Mouse (Mus musculus) small intestine, adult 2 months (tissue): ENCODE results near the gene Snx30.

Experiments
- CTCF ChIP-seq: fragments of 200-500 bp; IDR thresholded peaks from 2 replicates; pipeline ENCODE4 v1.5.1; 2012; ENCODE audit warnings: low read depth, mild to moderate bottlenecking, control low read depth, inconsistent platforms, low read length, moderate library complexity, mixed read lengths; ENCODE audit not compliant: insufficient replicate concordance, insufficient read length; ENCODE audit errors: extremely low read depth
- POLR2A ChIP-seq: fragments of 200-500 bp; IDR thresholded peaks from 2 replicates; pipeline ENCODE4 v1.6.1; 2012; ENCODE audit warnings: low read depth, mild to moderate bottlenecking, control low read depth, inconsistent platforms, low read length, moderate library complexity

DNA sequence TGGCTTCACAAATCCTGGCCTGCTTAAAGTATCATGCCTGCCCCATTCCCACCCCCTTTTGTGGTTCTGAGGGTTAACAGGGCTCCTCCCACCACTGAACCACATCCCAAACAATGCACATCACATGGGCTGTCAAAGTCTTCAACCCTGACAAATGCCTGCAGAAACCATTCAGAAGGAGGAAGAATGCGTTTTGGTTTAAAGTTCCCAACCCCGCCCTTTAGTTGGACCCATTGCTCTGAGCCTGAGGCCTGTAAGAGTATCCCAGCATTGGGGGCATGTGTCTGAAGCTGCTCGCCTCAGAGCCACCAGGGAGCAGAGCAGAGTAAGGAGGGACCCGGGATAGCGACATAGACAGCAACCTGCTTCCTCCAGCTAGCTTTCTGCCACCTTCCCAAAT lies 68.2 kb downstream of the Snx30 start:
- TF ChIP-seq POLR2A (no peak), CTCF (no peak)
